Mouse (Mus musculus) liver, embryonic 14.5 days (tissue): Measurements from ENCODE around the gene Gmds.

Experiments
- CTCF ChIP-seq: IDR thresholded peaks from 2 replicates; pipeline ENCODE4 v1.5.1; 2016; ENCODE audit warnings: antibody characterized with exemption, low read depth, control low read depth
- EP300 ChIP-seq: IDR thresholded peaks from 2 replicates; pipeline ENCODE4 v1.6.1; 2016; ENCODE audit warnings: antibody characterized with exemption, low read depth

- TF ChIP-seq EP300, result no peak
- no peak for TF ChIP-seq CTCF
These were observed 530.8 kb downstream of the Gmds start for GRCm38 (mm10) chr13:31807736-31808115.
